Mouse (Mus musculus): ENCODE data around the gene Vmn1r233. TPM values are rescaled to one million over a fixed set of nuclear protein-coding genes. Genes with fewer than 3 reads are reported as not detected.

Vmn1r233 gene
- polyA plus RNA-seq, 1 experiment = not detected

GRCm38 (mm10) chr17:20946026-20946565 is 50.2 kb downstream of the Vmn1r233 start:
- TF ChIP-seq GATA1 (IDR thresholded peaks at IDR 0.05; ENCODE audit: borderline replicate concordance, low read length) = no peak
- TF ChIP-seq FLI1 (IDR thresholded peaks at IDR 0.05; ENCODE audit: low read length) = no peak
- H3K36me3 ChIP-seq (replicated peaks; ENCODE audit: low read length) = peaks cover 19% of the 10 kb centered on the region
- H3K9me3 ChIP-seq = no peaks in the 10 kb centered on the region
- H3K4me3 ChIP-seq (replicated peaks) = peak overlapping the region; percentile 99
- H3K4me1 ChIP-seq = peaks cover 61% of the 10 kb centered on the region
- H3K27me3 ChIP-seq (replicated peaks) = no peaks in the 10 kb centered on the region

- peak; percentile 86 for TF ChIP-seq FLI1 (IDR thresholded peaks at IDR 0.05; ENCODE audit: low read length)
- no peak for TF ChIP-seq GATA1 (IDR thresholded peaks at IDR 0.05; ENCODE audit: borderline replicate concordance, low read length)
- Histone ChIP-seq H3K27me3 (replicated peaks) (no peaks in the 10 kb centered on the region), H3K36me3 (replicated peaks; ENCODE audit: low read length) (peaks cover 11% of the 10 kb centered on the region), H3K9me3 (no peaks in the 10 kb centered on the region), H3K4me1 (peaks cover 60% of the 10 kb centered on the region), H3K4me3 (replicated peaks) (peak within 1 kb of the TSS; percentile 99)
These were observed 51.0 kb downstream of the Vmn1r233 start, which contains the start of gene Ppp2r1a for GRCm38 (mm10) chr17:20944985-20945891. Ppp2r1a (plus strand) TSS chr17:20945311.

- Histone ChIP-seq H3K4me1 (peaks cover 53% of the 10 kb centered on the region), H3K36me3 (replicated peaks; ENCODE audit: low read length) (peaks cover under 1% of the 10 kb centered on the region), H3K9me3 (no peaks in the 10 kb centered on the region), H3K27me3 (replicated peaks) (no peaks in the 10 kb centered on the region), H3K4me3 (replicated peaks) (peak overlapping the region; percentile 99)
- TF ChIP-seq FLI1 (IDR thresholded peaks at IDR 0.05; ENCODE audit: low read length) (no peak), GATA1 (IDR thresholded peaks at IDR 0.05; ENCODE audit: borderline replicate concordance, low read length) (no peak)
These were observed 52.0 kb downstream of the Vmn1r233 start for GRCm38 (mm10) chr17:20944226-20944625.

Other genes starting within 250 kb of the Vmn1r233 start
- gene Vmn1r228, start 210.3 kb downstream of the Vmn1r233 start, polyA plus RNA-seq (2012; ENCODE audit: insufficient read depth, low replicate concordance) = not detected in 2 replicates
- not detected in 2 replicates for gene Vmn1r229, start 184.9 kb downstream of the Vmn1r233 start, polyA plus RNA-seq (2012; ENCODE audit: insufficient read depth, low replicate concordance)
- gene Vmn1r230, start 156.0 kb downstream of the Vmn1r233 start, polyA plus RNA-seq (2012; ENCODE audit: insufficient read depth, low replicate concordance) = not detected in 2 replicates
- not detected in 2 replicates for gene Vmn1r231, start 91.4 kb downstream of the Vmn1r233 start, polyA plus RNA-seq (2012; ENCODE audit: insufficient read depth, low replicate concordance)
- gene Vmn1r232, start 76.8 kb downstream of the Vmn1r233 start, polyA plus RNA-seq (2012; ENCODE audit: insufficient read depth, low replicate concordance) = not detected in 2 replicates
- gene Ppp2r1a, start 51.2 kb downstream of the Vmn1r233 start, polyA plus RNA-seq (2012; ENCODE audit: insufficient read depth, low replicate concordance) = 131 and 268 TPM in 2 replicates
- gene Zfp160, start 12.4 kb upstream of the Vmn1r233 start, polyA plus RNA-seq (2012; ENCODE audit: insufficient read depth, low replicate concordance) = 0.32 TPM in 1 of 2 replicates, not detected in the other
- not detected in 2 replicates for gene Vmn1r234, start 229.6 kb upstream of the Vmn1r233 start, polyA plus RNA-seq (2012; ENCODE audit: insufficient read depth, low replicate concordance)

All from megakaryocyte, embryonic 14.5 days (primary cell).